Mouse (Mus musculus): ENCODE measurements at regions not wholly inside any gene's neighbourhood (a gene's known extent, or its start where the extent isn't known, plus 50 kb on each side); places are given as distances from the start of the nearest gene placed in this dataset.

DNA sequence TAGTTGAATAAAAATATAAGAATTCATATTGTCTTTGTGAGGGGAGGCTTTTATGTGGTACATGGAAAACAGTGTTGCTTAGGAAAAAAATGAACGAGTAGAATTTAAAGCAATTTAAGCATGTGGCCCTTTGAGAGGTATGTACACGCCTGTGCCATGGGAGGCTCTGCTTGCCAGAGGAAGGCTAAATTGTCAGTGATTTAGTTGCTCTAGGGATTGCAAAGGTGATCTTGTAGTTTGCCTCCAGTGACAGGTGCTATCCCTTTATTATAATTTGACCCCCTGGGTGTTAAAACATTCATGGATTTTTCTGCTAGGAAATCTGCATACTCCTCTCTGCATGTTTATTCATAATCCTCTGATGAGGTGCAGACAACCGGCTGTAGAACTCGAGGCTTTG is 942.0 kb downstream of the Gbe1 start:
- Histone ChIP-seq H3K9ac (no peak overlapping the region), H3K9me3 (ENCODE audit: low read length) (no peaks in the 10 kb centered on the region), H3K27me3 (ENCODE audit: insufficient read depth, low read length) (no peaks in the 10 kb centered on the region), H3K36me3 (ENCODE audit: insufficient read depth) (no peaks in the 10 kb centered on the region), H3K27ac (ENCODE audit: low read depth, low read length) (no peak overlapping the region), H3K4me3 (ENCODE audit: low read depth, low read length) (no peak overlapping the region), H3K4me2 (ENCODE audit: low read depth) (no peak overlapping the region), H3K4me1 (ENCODE audit: insufficient read depth) (no peaks in the 10 kb centered on the region)
- no peak for TF ChIP-seq CTCF (IDR thresholded peaks at IDR 0.05; ENCODE audit: low read depth)
- DNase-seq (no peak), ATAC-seq (no peak)
- WGBS: 49% methylated on average over 4 of the region's 4 CpGs

GRCm38 (mm10) chr16:71256175-71256574 is 942.4 kb downstream of the Gbe1 start:
- peak; percentile 74 for DNase-seq
- no peak; the same call in 1 of the 2 replicates for ATAC-seq

DNA sequence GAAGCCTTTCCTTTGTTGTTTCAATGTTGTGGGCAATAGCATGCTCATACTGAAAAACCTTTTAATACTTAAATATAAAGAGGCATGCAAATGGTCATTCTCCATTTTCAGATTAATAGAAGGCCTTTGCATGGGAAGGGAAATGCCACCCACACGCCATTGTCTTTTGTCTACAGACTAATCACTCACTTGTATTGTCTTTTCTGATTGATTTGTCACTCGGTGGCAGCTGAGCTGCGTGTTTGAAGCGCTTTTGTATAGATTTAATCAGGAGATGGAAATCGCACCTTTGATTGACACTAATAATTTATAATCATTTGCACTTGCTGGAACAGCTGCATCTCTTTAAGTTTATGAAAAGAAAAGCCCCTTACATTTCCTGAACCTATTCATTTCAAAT is 953.4 kb downstream of the Gbe1 start:
- Histone ChIP-seq H3K4me3 (ENCODE audit: low read depth, low read length) (no peak overlapping the region), H3K9me3 (ENCODE audit: low read length) (no peaks in the 10 kb centered on the region), H3K9ac (no peak overlapping the region), H3K36me3 (ENCODE audit: insufficient read depth) (no peaks in the 10 kb centered on the region), H3K27me3 (ENCODE audit: insufficient read depth, low read length) (no peaks in the 10 kb centered on the region), H3K4me2 (ENCODE audit: low read depth) (no peak overlapping the region), H3K27ac (ENCODE audit: low read depth, low read length) (no peak overlapping the region), H3K4me1 (ENCODE audit: insufficient read depth) (peaks cover 3% of the 10 kb centered on the region; the same call in 1 of the 2 replicates)
- DNase-seq: peak; percentile 22
- no peak for TF ChIP-seq CTCF (IDR thresholded peaks at IDR 0.05; ENCODE audit: low read depth)
- WGBS: 15% methylated on average over 5 of the region's 5 CpGs
- ATAC-seq: no peak

More at GRCm38 (mm10) chr16:71256175-71256574, 942.4 kb downstream of the Gbe1 start:
- TF ChIP-seq CTCF (IDR thresholded peaks at IDR 0.05; ENCODE audit: low read depth): peak; percentile 59
- H3K4me2 ChIP-seq (ENCODE audit: low read depth): no peak overlapping the region
- no peak overlapping the region for H3K27ac ChIP-seq (ENCODE audit: low read depth, low read length)
- no peak overlapping the region for H3K9ac ChIP-seq
- no peak overlapping the region for H3K4me3 ChIP-seq (ENCODE audit: low read depth, low read length)
- no peaks in the 10 kb centered on the region for H3K4me1 ChIP-seq (ENCODE audit: insufficient read depth)
- H3K36me3 ChIP-seq (ENCODE audit: insufficient read depth): no peaks in the 10 kb centered on the region
- no peaks in the 10 kb centered on the region for H3K27me3 ChIP-seq (ENCODE audit: insufficient read depth, low read length)
- WGBS: 58% methylated on average over 2 of the region's 2 CpGs
- H3K9me3 ChIP-seq (ENCODE audit: low read length): no peaks in the 10 kb centered on the region
